ENCODE assay signal across 30 mouse cellular contexts in the genomic region with DNA sequence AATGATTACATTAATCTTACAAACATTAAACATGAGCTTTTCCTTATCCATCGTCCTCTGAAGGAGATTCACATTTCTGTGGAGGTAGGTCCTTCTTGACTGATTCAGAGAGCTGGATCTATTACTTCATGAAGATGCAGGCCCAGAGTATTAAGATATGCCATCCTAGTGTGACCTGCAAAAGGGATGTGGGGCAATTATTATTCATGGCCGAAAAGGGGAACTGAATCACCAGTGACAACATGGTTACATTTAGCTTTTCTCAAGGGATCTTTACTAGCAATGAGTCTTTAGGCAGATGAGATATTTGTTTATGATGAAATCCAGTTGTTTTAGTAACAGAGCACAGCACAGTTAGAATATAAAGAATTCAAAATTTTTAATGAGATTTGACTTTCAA.
"Had no signal": no experiment of that assay in that cellular context is flagged by ENCODE, and none has a peak within 500 bp of the region (broad histone marks: within the 10 kb centered on the region; RNA-seq: fewer than 3 reads in every experiment).

No protein-coding gene starts in this region.

- H3K27ac ChIP-seq: limb, embryonic 10.5 days; limb, embryonic 12.5 days; limb, embryonic 13.5 days; limb, embryonic 15.5 days; liver, embryonic 12.5 days; liver, embryonic 13.5 days; liver, embryonic 14.5 days; liver, embryonic 15.5 days; lung, embryonic 15.5 days; macrophage; midbrain, embryonic 10.5 days; midbrain, embryonic 12.5 days; midbrain, embryonic 13.5 days; neural tube, embryonic 12.5 days had no signal

- DNase-seq: left cerebral cortex, postnatal 4 days; liver; liver, embryonic 13.5 days; liver, postnatal 0 days; lung, adult 18-20 months; lung, adult 2 months; lung, embryonic 14.5 days; lung, postnatal 10 days; lung, postnatal 14 days; lung, postnatal 36 days; lung, postnatal 4 days; midbrain, embryonic 14.5 days had no signal

- ATAC-seq: liver, embryonic 12.5 days; liver, postnatal 0 days; lung, postnatal 0 days; midbrain, embryonic 13.5 days; midbrain, embryonic 16.5 days had no signal

- H3K9ac ChIP-seq: limb, embryonic 12.5 days; limb, embryonic 13.5 days; limb, embryonic 15.5 days; liver, embryonic 12.5 days; liver, embryonic 13.5 days; liver, embryonic 14.5 days; liver, embryonic 15.5 days; liver, postnatal 0 days; lung, embryonic 14.5 days; lung, embryonic 15.5 days; midbrain, embryonic 12.5 days; midbrain, embryonic 13.5 days; neural tube, embryonic 12.5 days had no signal

- H3K9me3 ChIP-seq: limb, embryonic 10.5 days; limb, embryonic 12.5 days; limb, embryonic 13.5 days; limb, embryonic 15.5 days; liver, embryonic 12.5 days; liver, embryonic 13.5 days; liver, embryonic 15.5 days; lung, embryonic 15.5 days; megakaryocyte, embryonic 14.5 days; midbrain, embryonic 10.5 days; midbrain, embryonic 12.5 days; midbrain, embryonic 13.5 days; neural tube, embryonic 12.5 days had no signal

- H3K27me3 ChIP-seq: limb, embryonic 12.5 days; limb, embryonic 13.5 days; limb, embryonic 15.5 days; liver, embryonic 12.5 days; liver, embryonic 13.5 days; liver, embryonic 15.5 days; lung, embryonic 15.5 days; megakaryocyte, embryonic 14.5 days; midbrain, embryonic 12.5 days; midbrain, embryonic 13.5 days; neural tube, embryonic 12.5 days had no signal

- H3K36me3 ChIP-seq: limb, embryonic 10.5 days; limb, embryonic 12.5 days; limb, embryonic 13.5 days; limb, embryonic 15.5 days; liver, embryonic 12.5 days; liver, embryonic 13.5 days; liver, embryonic 15.5 days; lung, embryonic 15.5 days; midbrain, embryonic 10.5 days; midbrain, embryonic 12.5 days; midbrain, embryonic 13.5 days; neural tube, embryonic 12.5 days had no signal

- H3K4me2 ChIP-seq: limb, embryonic 12.5 days; limb, embryonic 13.5 days; limb, embryonic 15.5 days; liver, embryonic 11.5 days; liver, embryonic 12.5 days; liver, embryonic 13.5 days; liver, embryonic 15.5 days; lung, embryonic 14.5 days; lung, embryonic 15.5 days; midbrain, embryonic 12.5 days; midbrain, embryonic 13.5 days; neural tube, embryonic 12.5 days had no signal

- H3K4me1 ChIP-seq: limb, embryonic 10.5 days; limb, embryonic 12.5 days; limb, embryonic 13.5 days; limb, embryonic 15.5 days; liver, embryonic 12.5 days; liver, embryonic 13.5 days; liver, embryonic 15.5 days; lung, embryonic 15.5 days; megakaryocyte, embryonic 14.5 days; midbrain, embryonic 10.5 days; midbrain, embryonic 12.5 days; midbrain, embryonic 13.5 days; neural tube, embryonic 12.5 days had no signal

- H3K4me3 ChIP-seq: limb, embryonic 10.5 days; limb, embryonic 12.5 days; limb, embryonic 13.5 days; limb, embryonic 15.5 days; liver, embryonic 12.5 days; liver, embryonic 13.5 days; liver, embryonic 15.5 days; lung, embryonic 15.5 days; megakaryocyte, embryonic 14.5 days; midbrain, embryonic 10.5 days; midbrain, embryonic 12.5 days; midbrain, embryonic 13.5 days; myocyte; neural tube, embryonic 12.5 days had no signal
